Mouse (Mus musculus) urinary bladder, postnatal 36 days (tissue): ENCODE results near the gene Whrn.

Experiments
- DNase-seq, 2 experiments: peaks; one replicate each; pipeline ENCODE4 v3.0.0; 2022; ENCODE audit warnings: low spot score in 2 of 2, mixed read lengths in 1 of 2

Whrn gene

GRCm38 (mm10) chr4:63494401-63494966, 1.3 kb downstream of the Whrn start:
- no peak for DNase-seq

GRCm38 (mm10) chr4:63493351-63494121, 2.3 kb downstream of the Whrn start:
- no peak for DNase-seq

- DNase-seq, result no peak
Measured at GRCm38 (mm10) chr4:63491521-63491920, 4.3 kb downstream of the Whrn start.

- DNase-seq, result no peak
Measured at GRCm38 (mm10) chr4:63490146-63490545, 5.6 kb downstream of the Whrn start.

GRCm38 (mm10) chr4:63489676-63490075, 6.1 kb downstream of the Whrn start:
- no peak for DNase-seq

GRCm38 (mm10) chr4:63487916-63488315, 7.9 kb downstream of the Whrn start:
- DNase-seq, result no peak

GRCm38 (mm10) chr4:63487256-63487655, 8.5 kb downstream of the Whrn start:
- no peak for DNase-seq

GRCm38 (mm10) chr4:63486523-63486922, 9.3 kb downstream of the Whrn start:
- no peak for DNase-seq

GRCm38 (mm10) chr4:63483741-63484140, 12.1 kb downstream of the Whrn start:
- no peak for DNase-seq

- no peak for DNase-seq
Measured at GRCm38 (mm10) chr4:63480845-63481167, 15.0 kb downstream of the Whrn start.

- peak in 1 of 2 experiments; percentile 35 for DNase-seq
Measured at GRCm38 (mm10) chr4:63480098-63480844, 15.5 kb downstream of the Whrn start.

GRCm38 (mm10) chr4:63478036-63478435, 17.8 kb downstream of the Whrn start:
- DNase-seq, result no peak

GRCm38 (mm10) chr4:63476891-63477290, 18.9 kb downstream of the Whrn start:
- DNase-seq, result no peak

- DNase-seq, result no peak
Measured at GRCm38 (mm10) chr4:63475208-63475607, 20.6 kb downstream of the Whrn start.

- no peak for DNase-seq
Measured at GRCm38 (mm10) chr4:63474439-63474838, 21.4 kb downstream of the Whrn start.

- no peak for DNase-seq
Measured at GRCm38 (mm10) chr4:63467338-63467737, 28.5 kb downstream of the Whrn start.

GRCm38 (mm10) chr4:63466192-63466591, 29.6 kb downstream of the Whrn start:
- no peak for DNase-seq

- no peak for DNase-seq
Measured at GRCm38 (mm10) chr4:63460876-63461525, 34.8 kb downstream of the Whrn start.

GRCm38 (mm10) chr4:63459141-63459789, 36.5 kb downstream of the Whrn start:
- peak; percentile 49 for DNase-seq

- no peak for DNase-seq
Measured at GRCm38 (mm10) chr4:63456547-63456946, 39.2 kb downstream of the Whrn start.

- no peak for DNase-seq
Measured at GRCm38 (mm10) chr4:63453939-63454513, 41.8 kb downstream of the Whrn start.
